Mouse (Mus musculus) lung, embryonic 14.5 days (tissue): Measurements from ENCODE around the gene Prss32. TPM values are rescaled to one million over a fixed set of nuclear protein-coding genes. Genes with fewer than 3 reads are reported as not detected.
A peak's percentile ranks its signal among the peaks of the same experiment; 100 is the strongest.

Experiments used
- ATAC-seq: fragments of 200-750 bp; cut with Nextera tagmentation; 2 replicates; pipeline ENCODE4 v1.8.0; 2017; ENCODE audit warnings: mild to moderate bottlenecking, moderate TSS enrichment, moderate library complexity; ENCODE audit not compliant: insufficient read depth
- DNase-seq: peaks from one replicate; pipeline ENCODE4 v3.0.0-alpha.2; 2015
- H3K27ac ChIP-seq: fragments of 300-500 bp; sonication (generic); 2 replicates; pipeline ENCODE4 v1.5.1; 2014; ENCODE audit warnings: low read depth, mild to moderate bottlenecking, moderate library complexity
- H3K27me3 ChIP-seq: fragments of 300-500 bp; sonication (generic); 2 replicates; pipeline ENCODE4 v1.6.1; 2014; ENCODE audit warnings: low read length, control low read depth; ENCODE audit not compliant: insufficient read depth
- H3K36me3 ChIP-seq: fragments of 300-500 bp; sonication (generic); 2 replicates; pipeline ENCODE4 v1.6.1; 2014; ENCODE audit warnings: control low read depth; ENCODE audit not compliant: insufficient read depth
- H3K4me1 ChIP-seq: fragments of 300-500 bp; sonication (generic); 2 replicates; pipeline ENCODE4 v1.6.1; 2014; ENCODE audit warnings: antibody characterized with exemption, control low read depth; ENCODE audit not compliant: insufficient read depth
- H3K4me2 ChIP-seq: fragments of 300-500 bp; sonication (generic); 2 replicates; pipeline ENCODE4 v1.6.1; 2014; ENCODE audit warnings: mild to moderate bottlenecking
- H3K4me3 ChIP-seq: fragments of 300-500 bp; sonication (generic); 2 replicates; pipeline ENCODE4 v1.5.1; 2014; ENCODE audit warnings: low read depth, low read length
- H3K9ac ChIP-seq: fragments of 300-500 bp; sonication (generic); 2 replicates; pipeline ENCODE4 v1.6.1; 2014
- H3K9me3 ChIP-seq: fragments of 300-500 bp; sonication (generic); 2 replicates; pipeline ENCODE4 v1.6.1; 2016; ENCODE audit warnings: low read depth, low read length, control low read depth
- CTCF ChIP-seq: IDR thresholded peaks from 2 replicates; pipeline ENCODE4 v1.5.1; 2016; ENCODE audit warnings: antibody characterized with exemption, low read depth
- WGBS: fragments of 180-500 bp; shearing (Covaris S2); extraction: QIAGEN DNeasy Blood & Tissue Kit; methylation state at CpG from one replicate; pipeline ENCODE4 v1.1.7; 2014; 5-methylcytosine and 5-hydroxymethylcytosine counted together
- polyA plus RNA-seq: library from polyadenylated mRNA; unstranded; fragments of >200 nt; fragmentation: Nextera tagmentation; extraction: Ambion mirVana; gene quantifications from 2 replicates; pipeline ENCODE4 v1.2.1, GENCODE M21; 2014

The Prss32 gene
- polyA plus RNA-seq, 1 experiment from 2014 or later = not detected

DNA sequence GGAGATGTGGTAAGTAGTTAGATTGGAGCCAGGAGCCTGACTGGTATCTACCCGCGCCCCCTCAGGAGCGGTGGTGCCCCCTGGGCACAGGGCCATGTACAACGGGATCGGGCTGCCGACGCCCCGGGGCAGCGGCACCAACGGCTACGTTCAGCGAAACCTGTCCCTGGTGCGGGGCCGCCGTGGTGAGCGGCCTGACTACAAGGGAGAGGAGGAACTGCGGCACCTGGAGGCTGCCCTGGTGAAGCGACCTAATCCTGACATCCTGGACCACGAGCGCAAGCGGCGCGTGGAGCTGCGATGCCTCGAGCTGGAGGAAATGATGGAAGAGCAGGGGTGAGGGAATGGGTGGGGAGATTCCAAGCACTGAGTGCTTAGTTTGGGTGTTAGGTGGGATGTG lies 36.8 kb upstream of the Prss32 start:
- H3K9ac ChIP-seq = no peak overlapping the region
- H3K4me2 ChIP-seq = peak overlapping the region; percentile 83; the same call in 1 of the 2 replicates
- DNase-seq = no peak
- 72% methylated on average over 25 of the region's 25 CpGs for WGBS
- no peaks in the 10 kb centered on the region for H3K27me3 ChIP-seq
- H3K36me3 ChIP-seq = peaks cover 52% of the 10 kb centered on the region
- H3K4me1 ChIP-seq = peaks cover 14% of the 10 kb centered on the region; the same call in 1 of the 2 replicates
- no peaks in the 10 kb centered on the region for H3K9me3 ChIP-seq
- no peak for TF ChIP-seq CTCF
- H3K4me3 ChIP-seq = no peak overlapping the region
- no peak for ATAC-seq
- no peak overlapping the region for H3K27ac ChIP-seq

DNA sequence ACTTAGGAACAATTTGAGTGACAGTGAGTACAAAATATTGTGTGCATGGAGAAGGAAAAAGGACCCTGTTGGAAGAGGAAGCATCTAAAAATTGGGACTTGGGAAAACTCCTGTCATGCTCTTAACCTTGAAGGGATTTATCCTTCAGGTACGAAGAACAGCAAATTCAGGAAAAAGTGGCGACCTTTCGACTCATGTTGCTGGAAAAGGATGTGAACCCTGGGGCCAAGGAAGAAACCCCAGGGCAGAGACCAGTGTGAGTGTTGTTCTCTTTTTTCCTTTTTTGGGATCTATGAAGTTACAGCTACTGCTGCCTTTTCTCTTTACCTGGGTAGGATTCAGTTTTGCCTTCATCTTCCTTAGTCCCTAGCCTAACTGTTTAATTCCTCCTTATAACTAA lies 35.7 kb upstream of the Prss32 start:
- TF ChIP-seq CTCF = no peak
- H3K9me3 ChIP-seq = no peaks in the 10 kb centered on the region
- no peak overlapping the region for H3K4me2 ChIP-seq
- no peak for ATAC-seq
- no peak for DNase-seq
- WGBS = 90% methylated on average over 3 of the region's 3 CpGs
- peaks cover 62% of the 10 kb centered on the region for H3K36me3 ChIP-seq
- H3K4me3 ChIP-seq = no peak overlapping the region
- H3K27ac ChIP-seq = no peak overlapping the region
- no peaks in the 10 kb centered on the region for H3K27me3 ChIP-seq
- peaks cover 14% of the 10 kb centered on the region; the same call in 1 of the 2 replicates for H3K4me1 ChIP-seq
- H3K9ac ChIP-seq = no peak overlapping the region

DNA sequence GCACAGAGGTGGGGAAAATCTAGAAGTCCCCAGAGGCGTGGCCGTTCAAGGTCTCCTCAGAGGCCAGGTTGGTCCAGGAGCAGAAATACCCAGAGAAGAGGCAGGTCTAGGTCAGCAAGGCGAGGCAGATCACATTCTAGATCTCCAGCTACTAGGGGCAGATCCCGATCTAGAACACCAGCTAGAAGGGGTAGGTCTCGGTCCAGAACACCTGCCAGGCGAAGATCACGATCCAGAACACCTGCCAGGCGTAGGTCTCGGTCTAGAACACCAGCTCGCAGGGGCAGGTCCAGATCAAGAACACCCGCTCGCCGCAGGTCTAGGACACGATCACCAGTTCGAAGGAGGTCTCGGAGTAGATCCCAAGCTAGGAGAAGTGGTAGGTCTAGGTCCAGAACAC lies 28.0 kb upstream of the Prss32 start:
- DNase-seq = no peak
- H3K4me2 ChIP-seq = no peak overlapping the region
- no peak overlapping the region for H3K4me3 ChIP-seq
- no peaks in the 10 kb centered on the region for H3K27me3 ChIP-seq
- peaks cover 98% of the 10 kb centered on the region for H3K36me3 ChIP-seq
- H3K9me3 ChIP-seq = peaks cover 6% of the 10 kb centered on the region; the same call in 1 of the 2 replicates
- 95% methylated on average over 16 of the region's 16 CpGs for WGBS
- no peak for ATAC-seq
- TF ChIP-seq CTCF = no peak
- no peaks in the 10 kb centered on the region for H3K4me1 ChIP-seq
- no peak overlapping the region for H3K9ac ChIP-seq
- no peak overlapping the region for H3K27ac ChIP-seq

DNA sequence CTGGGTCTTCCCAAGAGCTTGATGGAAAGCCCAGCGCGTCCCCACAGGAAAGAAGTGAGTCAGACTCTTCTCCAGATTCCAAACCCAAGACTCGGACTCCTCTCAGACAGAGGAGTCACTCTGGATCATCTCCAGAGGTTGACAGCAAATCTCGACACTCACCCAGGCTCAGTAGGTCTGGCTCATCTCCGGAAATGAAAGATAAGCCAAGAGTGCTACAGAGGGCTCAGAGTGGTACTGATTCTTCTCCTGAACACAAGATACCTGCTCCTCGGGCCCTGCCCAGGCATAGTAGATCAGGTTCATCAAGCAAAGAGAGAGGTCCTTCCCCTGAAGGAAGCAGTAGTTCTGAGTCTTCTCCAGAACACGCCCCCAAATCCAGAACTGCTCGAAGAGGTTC lies 25.1 kb upstream of the Prss32 start:
- no peak for TF ChIP-seq CTCF
- Histone ChIP-seq H3K4me1 (no peaks in the 10 kb centered on the region), H3K4me3 (no peak overlapping the region), H3K4me2 (no peak overlapping the region), H3K9ac (no peak overlapping the region), H3K9me3 (peaks cover 6% of the 10 kb centered on the region; the same call in 1 of the 2 replicates), H3K36me3 (peaks cover 100% of the 10 kb centered on the region), H3K27ac (no peak overlapping the region), H3K27me3 (no peaks in the 10 kb centered on the region)
- no peak for ATAC-seq
- no peak for DNase-seq
- WGBS = 95% methylated on average over 8 of the region's 8 CpGs

DNA sequence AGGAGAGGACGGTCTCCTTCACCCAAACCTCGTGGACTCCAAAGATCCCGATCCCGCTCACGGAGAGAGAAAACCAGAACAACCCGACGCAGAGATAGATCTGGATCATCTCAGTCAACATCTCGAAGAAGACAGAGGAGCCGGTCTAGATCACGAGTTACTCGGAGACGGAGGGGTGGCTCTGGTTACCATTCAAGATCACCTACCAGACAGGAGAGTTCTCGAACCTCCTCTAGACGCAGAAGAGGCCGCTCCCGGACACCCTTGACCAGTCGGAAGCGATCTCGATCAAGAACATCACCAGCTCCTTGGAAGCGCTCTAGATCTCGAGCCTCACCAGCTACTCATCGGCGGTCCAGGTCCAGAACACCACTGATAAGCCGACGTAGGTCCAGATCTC lies 24.4 kb upstream of the Prss32 start:
- H3K4me2 ChIP-seq = no peak overlapping the region
- H3K9ac ChIP-seq = no peak overlapping the region
- ATAC-seq = no peak
- no peak for DNase-seq
- H3K36me3 ChIP-seq = peaks cover 100% of the 10 kb centered on the region
- H3K4me3 ChIP-seq = no peak overlapping the region
- TF ChIP-seq CTCF = no peak
- no peaks in the 10 kb centered on the region for H3K4me1 ChIP-seq
- no peaks in the 10 kb centered on the region for H3K27me3 ChIP-seq
- 97% methylated on average over 25 of the region's 25 CpGs for WGBS
- H3K27ac ChIP-seq = no peak overlapping the region
- H3K9me3 ChIP-seq = peaks cover 6% of the 10 kb centered on the region; the same call in 1 of the 2 replicates

DNA sequence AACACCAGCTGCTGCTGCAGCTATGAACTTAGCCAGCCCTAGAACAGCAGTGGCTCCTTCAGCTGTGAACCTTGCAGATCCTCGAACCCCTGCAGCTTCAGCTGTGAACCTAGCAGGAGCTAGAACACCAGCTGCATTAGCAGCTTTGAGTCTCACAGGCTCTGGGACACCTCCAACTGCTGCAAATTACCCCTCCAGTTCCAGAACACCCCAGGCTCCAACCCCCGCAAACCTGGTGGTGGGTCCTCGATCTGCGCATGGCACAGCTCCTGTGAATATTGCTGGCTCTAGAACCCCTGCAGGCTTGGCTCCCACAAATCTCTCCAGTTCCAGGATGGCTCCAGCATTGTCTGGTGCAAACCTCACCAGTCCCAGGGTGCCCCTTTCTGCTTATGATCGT lies 22.9 kb upstream of the Prss32 start:
- Histone ChIP-seq H3K9me3 (peaks cover 6% of the 10 kb centered on the region; the same call in 1 of the 2 replicates), H3K4me2 (no peak overlapping the region), H3K9ac (no peak overlapping the region), H3K27me3 (no peaks in the 10 kb centered on the region), H3K4me3 (no peak overlapping the region), H3K27ac (no peak overlapping the region), H3K36me3 (peaks cover 100% of the 10 kb centered on the region), H3K4me1 (no peaks in the 10 kb centered on the region)
- TF ChIP-seq CTCF = no peak
- no peak for DNase-seq
- ATAC-seq = 0 out of 2 replicates have a peak, but pooled peaks have one; percentile 8
- WGBS = 96% methylated on average over 5 of the region's 5 CpGs

DNA sequence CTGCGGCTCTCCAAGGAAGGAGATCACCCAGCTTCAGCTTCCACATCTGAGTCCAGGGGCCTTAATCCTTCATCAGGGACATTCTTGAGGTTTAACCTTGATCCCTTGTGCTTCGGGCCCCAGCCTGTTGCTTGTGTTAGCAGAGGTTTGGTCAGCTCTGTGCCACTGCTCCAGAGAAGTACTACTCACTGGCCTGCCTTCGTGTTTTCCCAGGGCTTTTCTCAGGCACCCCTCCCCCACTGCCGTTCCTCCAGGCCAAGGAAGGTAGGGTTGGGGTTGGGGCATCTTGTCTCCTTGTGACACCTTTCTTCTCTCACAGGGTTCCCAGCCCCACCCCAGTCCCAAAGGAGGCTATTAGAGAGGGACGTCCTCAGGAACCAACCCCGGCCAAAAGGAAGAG lies 21.6 kb upstream of the Prss32 start:
- Histone ChIP-seq H3K27me3 (no peaks in the 10 kb centered on the region), H3K4me2 (no peak overlapping the region), H3K4me1 (no peaks in the 10 kb centered on the region), H3K27ac (no peak overlapping the region), H3K9me3 (peaks cover 5% of the 10 kb centered on the region; the same call in 1 of the 2 replicates), H3K4me3 (no peak overlapping the region), H3K9ac (no peak overlapping the region), H3K36me3 (peaks cover 100% of the 10 kb centered on the region)
- TF ChIP-seq CTCF = no peak
- 62% methylated on average over 6 of the region's 6 CpGs for WGBS
- ATAC-seq = no peak
- DNase-seq = no peak

DNA sequence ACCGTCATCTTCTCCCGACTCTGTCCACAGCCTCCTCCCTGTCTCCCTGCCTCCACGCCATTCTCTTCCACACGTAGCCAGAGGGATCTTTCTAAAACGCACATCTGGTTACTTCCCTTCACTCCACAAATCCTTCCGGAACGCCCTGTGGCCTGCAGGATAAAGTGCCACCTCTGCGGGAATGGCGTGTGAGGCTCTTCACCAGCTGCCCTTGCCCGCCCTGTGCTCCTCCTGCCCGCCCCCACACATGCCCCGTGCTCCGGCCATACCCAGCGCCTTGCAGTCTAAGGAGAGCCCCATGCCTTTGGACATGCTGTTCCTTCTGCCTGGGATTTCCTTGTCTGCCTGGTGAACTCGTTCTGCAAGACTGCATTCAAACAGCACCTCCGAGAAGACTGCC lies 20.6 kb upstream of the Prss32 start:
- ATAC-seq = no peak
- H3K27me3 ChIP-seq = no peaks in the 10 kb centered on the region
- TF ChIP-seq CTCF = no peak

More for the DNA sequence above, 20.6 kb upstream of the Prss32 start:
- WGBS = 78% methylated on average over 16 of the region's 16 CpGs
- Histone ChIP-seq H3K4me3 (no peak overlapping the region), H3K9ac (no peak overlapping the region), H3K9me3 (no peaks in the 10 kb centered on the region), H3K36me3 (peaks cover 94% of the 10 kb centered on the region), H3K27ac (no peak overlapping the region), H3K4me1 (0 out of 2 replicates have a peak, but pooled peaks cover 5% of the 10 kb centered on the region), H3K4me2 (no peak overlapping the region)
- DNase-seq = no peak
